Mouse (Mus musculus): ENCODE measurements around the gene Capzb.

Capzb gene

GRCm38 (mm10) chr4:139265783-139266499 is 73.2 kb downstream of the Capzb start:
- DNase-seq (ENCODE audit: low read depth), result no peak

DNA sequence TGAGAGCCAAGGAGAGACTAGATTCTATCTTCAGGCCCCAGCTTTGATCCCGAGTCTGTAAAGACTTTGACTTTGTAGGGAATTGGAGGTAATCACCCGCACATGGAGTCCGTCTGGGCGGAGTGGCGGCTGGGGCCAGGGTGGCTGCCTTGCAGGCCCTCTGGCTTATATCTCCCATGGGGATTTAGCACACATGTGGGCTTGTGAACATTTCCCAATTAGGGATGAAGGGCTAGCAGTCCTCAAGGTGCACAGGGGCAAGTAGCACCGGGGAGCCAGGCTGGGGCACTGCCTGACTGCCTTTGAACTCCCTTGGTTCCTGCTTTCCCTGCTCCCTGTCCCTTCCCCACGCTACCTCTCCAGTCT is 73.8 kb downstream of the Capzb start:
- no peak for DNase-seq (ENCODE audit: low read depth)

DNA sequence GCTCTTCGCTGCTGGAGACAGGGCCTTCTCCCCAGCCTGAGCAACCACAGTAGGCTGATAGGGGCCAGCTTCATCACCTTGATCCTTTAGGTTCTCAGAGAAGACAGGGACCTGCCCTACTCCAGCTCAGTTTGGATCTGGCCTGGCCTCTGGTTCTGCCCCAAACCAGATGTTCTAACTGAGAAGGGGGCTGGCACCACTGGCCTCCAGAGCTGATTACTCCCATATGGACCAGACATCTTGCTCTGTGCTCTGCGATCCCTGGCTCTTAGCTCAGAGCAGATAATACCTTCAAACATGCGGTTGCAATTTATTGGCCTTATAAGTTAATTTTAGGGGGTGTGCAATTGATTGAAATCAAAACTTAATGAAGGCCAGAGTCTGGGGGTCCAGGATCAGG is 74.6 kb downstream of the Capzb start:
- DNase-seq (ENCODE audit: low read depth), result no peak

GRCm38 (mm10) chr4:139268242-139268641 is 75.5 kb downstream of the Capzb start:
- DNase-seq (ENCODE audit: low read depth), result no peak

- no peak for DNase-seq (ENCODE audit: low read depth)
These were observed 77.5 kb downstream of the Capzb start for GRCm38 (mm10) chr4:139270168-139270567.

- DNase-seq (ENCODE audit: low read depth), result no peak
These were observed 78.9 kb downstream of the Capzb start for GRCm38 (mm10) chr4:139271562-139271961.

GRCm38 (mm10) chr4:139272951-139273680 is 80.4 kb downstream of the Capzb start:
- DNase-seq (ENCODE audit: low read depth), result no peak

DNA sequence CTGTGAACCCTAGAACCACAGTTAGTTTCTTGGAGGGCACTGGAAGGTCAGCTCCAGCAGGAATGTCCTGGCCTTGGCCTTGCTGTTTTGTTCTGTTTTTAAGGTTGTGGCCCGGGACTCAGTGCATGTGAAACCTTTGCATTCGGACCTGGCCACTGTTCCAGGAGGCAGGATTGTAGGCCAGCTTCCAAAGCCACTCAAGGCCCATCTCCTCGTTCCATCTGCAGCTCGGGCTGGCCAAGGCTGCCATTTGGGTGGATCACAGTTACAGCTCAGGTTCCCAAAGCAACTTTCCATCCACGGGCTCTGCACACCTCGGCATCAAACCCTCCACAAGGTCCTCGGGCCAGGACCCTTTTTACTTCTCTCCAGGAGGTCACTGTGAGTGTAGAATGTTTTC is 81.9 kb downstream of the Capzb start:
- no peak for DNase-seq (ENCODE audit: low read depth)

DNA sequence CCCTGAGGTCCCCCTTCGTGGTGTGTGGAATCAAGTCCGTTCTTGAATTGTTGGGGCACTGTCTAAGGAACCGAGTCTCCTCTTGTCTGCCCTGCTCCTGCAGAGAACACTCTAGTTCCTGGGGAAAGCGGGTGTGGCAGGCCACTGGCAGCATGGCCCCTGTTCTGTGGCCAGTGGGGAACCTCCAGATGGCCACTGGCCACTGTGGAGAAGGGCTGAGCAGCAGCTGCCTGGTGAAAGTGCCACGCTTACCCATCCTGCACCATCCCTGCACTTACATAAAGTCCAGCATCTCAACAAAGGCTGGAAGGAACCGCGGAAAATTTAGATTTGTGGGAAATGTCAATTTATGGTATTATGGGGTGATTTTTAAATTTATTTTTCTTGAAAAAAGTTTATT is 83.7 kb downstream of the Capzb start:
- no peak for DNase-seq (ENCODE audit: low read depth)

DNA sequence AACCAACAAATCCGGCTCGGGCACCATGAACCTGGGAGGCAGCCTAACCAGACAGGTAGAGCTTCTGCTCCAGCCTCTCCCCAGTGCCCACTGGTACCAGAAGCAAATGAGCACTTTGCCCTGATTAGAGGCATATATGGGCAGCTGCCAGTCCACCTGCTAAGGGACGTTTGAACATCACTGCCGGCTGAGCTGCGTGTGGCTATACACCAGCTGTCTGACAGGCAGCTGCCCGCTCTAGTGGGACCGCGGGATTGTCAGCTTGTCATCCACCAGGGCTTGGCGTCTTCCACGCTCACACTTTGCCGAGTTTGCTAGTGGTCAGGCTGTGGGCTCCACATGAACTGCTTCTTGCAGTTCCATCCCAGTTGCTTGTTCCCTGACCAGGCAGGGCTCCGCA is 87.8 kb downstream of the Capzb start:
- DNase-seq (ENCODE audit: low read depth), result no peak

- DNase-seq (ENCODE audit: low read depth), result no peak
These were observed 89.2 kb downstream of the Capzb start for GRCm38 (mm10) chr4:139281791-139282345.

DNA sequence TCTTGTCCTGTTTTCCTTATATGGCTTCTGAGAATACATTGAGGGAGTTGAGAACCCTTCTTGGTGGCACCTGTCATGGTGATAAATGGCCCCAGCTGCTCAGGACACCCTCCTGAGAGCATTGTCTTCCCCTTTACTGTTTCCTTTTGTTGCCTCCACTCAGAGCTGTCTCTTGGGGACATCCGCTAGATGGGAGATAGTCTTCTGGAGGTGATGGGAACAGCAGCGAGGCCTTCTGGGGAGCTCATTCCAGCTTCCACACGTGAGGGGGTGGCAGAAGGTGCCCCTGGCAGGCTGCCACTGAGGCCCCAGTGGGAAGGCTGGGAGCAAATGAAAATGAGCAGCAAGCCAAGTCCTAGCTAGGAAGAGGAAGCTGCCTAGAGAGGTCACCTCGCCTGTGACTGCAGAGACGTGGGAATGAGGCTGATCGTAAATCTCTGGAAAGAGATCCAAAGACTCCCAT is 90.3 kb downstream of the Capzb start:
- DNase-seq (ENCODE audit: low read depth), result no peak

- no peak for DNase-seq (ENCODE audit: low read depth)
These were observed 92.2 kb downstream of the Capzb start for GRCm38 (mm10) chr4:139284877-139285276.

GRCm38 (mm10) chr4:139286234-139286633 is 93.5 kb downstream of the Capzb start:
- DNase-seq (ENCODE audit: low read depth), result no peak

DNA sequence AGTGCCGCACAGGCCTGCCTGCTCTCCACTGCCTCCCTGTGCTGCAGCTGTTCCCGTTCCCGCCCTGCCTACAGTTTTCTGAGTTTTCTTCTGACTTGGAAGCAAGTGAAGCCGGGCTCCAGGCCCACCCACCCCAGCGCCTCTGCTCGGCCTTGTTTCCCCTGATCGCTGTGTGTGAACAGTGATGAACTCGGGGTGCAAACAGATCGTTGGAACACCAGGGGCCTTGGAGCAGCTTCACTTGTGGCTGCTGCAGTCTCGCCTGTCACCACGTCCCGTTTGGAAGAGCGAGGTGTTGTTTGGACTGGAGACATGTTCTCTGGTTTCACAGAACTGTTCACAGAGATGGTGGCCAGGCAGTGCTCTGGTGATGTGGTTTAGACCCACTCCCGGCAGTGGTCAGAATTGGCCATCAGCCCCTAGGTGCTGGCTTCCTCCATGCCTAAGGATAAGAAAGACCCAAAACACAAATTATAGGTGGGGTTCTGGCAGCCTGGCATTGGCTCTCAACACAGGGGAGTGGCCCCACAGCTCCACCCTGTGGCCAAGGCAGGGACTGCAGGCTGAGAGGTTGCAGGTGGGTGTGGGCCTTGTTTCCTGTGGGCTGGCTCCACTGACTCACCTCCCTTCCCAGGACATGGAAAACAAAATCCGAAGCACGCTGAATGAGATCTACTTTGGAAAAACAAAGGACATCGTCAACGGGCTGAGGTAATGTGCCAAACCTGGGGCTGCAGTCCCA is 94.6 kb downstream of the Capzb start:
- peak; percentile 51 for DNase-seq (ENCODE audit: low read depth)

GRCm38 (mm10) chr4:139289017-139289416 is 96.3 kb downstream of the Capzb start:
- DNase-seq (ENCODE audit: low read depth), result peak; percentile 34

GRCm38 (mm10) chr4:139291099-139291498 is 98.4 kb downstream of the Capzb start:
- DNase-seq (ENCODE audit: low read depth), result no peak

GRCm38 (mm10) chr4:139292038-139292437 is 99.3 kb downstream of the Capzb start:
- DNase-seq (ENCODE audit: low read depth), result no peak

DNA sequence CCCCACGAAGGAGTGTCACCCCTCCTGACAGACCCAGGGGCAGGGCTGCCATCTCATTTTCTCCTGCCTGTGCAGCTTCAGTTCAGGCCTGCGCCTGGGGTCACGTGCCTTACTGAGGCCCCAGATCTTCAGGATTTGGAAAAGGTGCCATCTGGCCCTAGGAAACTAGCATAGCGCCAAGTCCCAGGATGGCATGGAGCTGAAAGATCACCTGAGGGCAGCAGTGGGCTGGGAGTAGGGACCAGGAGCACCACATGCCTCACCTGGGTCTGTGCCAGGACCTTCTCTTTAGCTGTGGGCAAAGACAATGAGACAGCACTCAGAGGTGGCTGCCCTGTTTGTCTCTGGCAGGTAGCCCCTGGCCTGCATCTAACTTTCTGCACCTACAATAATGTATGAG is 104.9 kb downstream of the Capzb start:
- DNase-seq (ENCODE audit: low read depth), result no peak

DNA sequence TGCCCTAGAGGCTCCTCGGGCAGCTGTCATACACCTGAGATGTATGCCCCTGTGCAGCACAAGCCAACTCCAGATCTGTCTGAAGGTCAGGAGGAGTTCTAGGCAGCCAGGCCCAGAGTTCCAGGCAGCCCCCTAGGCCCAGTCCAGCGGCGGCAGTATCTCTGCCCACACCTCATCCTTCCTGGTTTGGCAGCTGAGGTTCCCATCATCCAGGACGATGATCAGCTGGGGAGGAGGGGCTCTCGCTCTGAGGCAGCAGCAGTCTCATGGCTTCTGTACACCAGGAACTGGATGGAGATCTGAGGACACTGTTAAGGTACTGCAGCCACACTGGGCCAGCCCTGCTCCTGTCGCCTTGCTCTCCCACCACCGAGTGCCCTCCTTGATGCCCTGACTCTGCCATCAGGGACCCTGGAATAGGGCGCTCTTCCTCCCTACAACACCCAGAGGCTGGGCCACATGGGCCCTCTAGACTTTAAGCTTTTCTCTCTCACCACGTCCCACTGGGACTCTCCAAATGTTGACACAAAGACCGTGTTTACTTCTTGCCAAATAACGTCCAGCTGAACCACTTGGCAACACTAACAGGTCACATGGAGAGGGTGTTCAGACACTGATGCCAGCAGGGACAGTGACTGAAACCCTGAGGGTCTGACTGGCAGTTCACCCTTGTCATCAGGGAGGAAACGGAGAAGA is 106.1 kb downstream of the Capzb start:
- no peak for DNase-seq (ENCODE audit: low read depth)

GRCm38 (mm10) chr4:139301780-139302179 is 109.1 kb downstream of the Capzb start:
- DNase-seq (ENCODE audit: low read depth), result no peak

GRCm38 (mm10) chr4:139302241-139302640 is 109.5 kb downstream of the Capzb start:
- no peak for DNase-seq (ENCODE audit: low read depth)
